Mouse (Mus musculus) ES-E14 (cell line): ENCODE data around the gene Adam23. TPM values are rescaled to one million over a fixed set of nuclear protein-coding genes. Genes with fewer than 3 reads are reported as not detected.

Source experiments
- DNase-seq: peaks from one replicate; pipeline ENCODE4 v3.0.0-alpha.2; 2013; ENCODE audit warnings: low read depth, low spot score
- H3K27ac ChIP-seq: 2 replicates; pipeline ENCODE4 v1.5.1; 2012; ENCODE audit warnings: low read depth, mild to moderate bottlenecking, low read length, moderate library complexity, mixed read lengths; ENCODE audit not compliant: poor library complexity, insufficient read depth, severe bottlenecking
- H3K36me3 ChIP-seq: 2 replicates; pipeline ENCODE4 v1.6.1; 2012; ENCODE audit warnings: mild to moderate bottlenecking, low read length, moderate library complexity, mixed read lengths; ENCODE audit not compliant: control insufficient read depth, poor library complexity, insufficient read depth, severe bottlenecking
- H3K4me1 ChIP-seq, 2 experiments: fragments of 150-350 bp in 1 of 2; sonication (generic) in 1 of 2; 2 replicates each; pipeline ENCODE4 v1.6.1; 2012; ENCODE audit warnings: low read length in 2 of 2, mild to moderate bottlenecking in 1 of 2, mixed read lengths in 1 of 2; ENCODE audit not compliant: control insufficient read depth in 2 of 2, insufficient read depth in 2 of 2, poor library complexity in 1 of 2
- H3K4me3 ChIP-seq, 2 experiments: fragments of 150-350 bp in 1 of 2; sonication (generic) in 1 of 2; 2 replicates each; pipeline ENCODE4 v1.5.1; 2012; ENCODE audit warnings: low read length in 2 of 2, low read depth in 1 of 2, mild to moderate bottlenecking in 1 of 2, mixed read lengths in 1 of 2; ENCODE audit not compliant: insufficient read depth in 1 of 2, poor library complexity in 1 of 2, severe bottlenecking in 1 of 2
- H3K9ac ChIP-seq: 2 replicates; pipeline ENCODE4 v1.6.1; 2012; ENCODE audit warnings: low read depth, mild to moderate bottlenecking, low read length, mixed read lengths; ENCODE audit not compliant: poor library complexity, insufficient read depth, severe bottlenecking
- H3K9me3 ChIP-seq: fragments of 150-350 bp; sonication (generic); 2 replicates; pipeline ENCODE4 v1.6.1; 2012; ENCODE audit warnings: low read depth, mild to moderate bottlenecking, low read length; ENCODE audit not compliant: control insufficient read depth, insufficient read depth
- CHD2 ChIP-seq: IDR thresholded peaks from 2 replicates; pipeline ENCODE4 v1.6.1; 2014; ENCODE audit warnings: mild to moderate bottlenecking, low read depth, low read length, inconsistent platforms
- HCFC1 ChIP-seq: IDR thresholded peaks from 2 replicates; pipeline ENCODE4 v1.6.1; 2012; ENCODE audit warnings: low read length, inconsistent platforms, borderline replicate concordance; ENCODE audit not compliant: insufficient read depth
- MAFK ChIP-seq: IDR thresholded peaks from 2 replicates; pipeline ENCODE4 v1.6.1; 2014; ENCODE audit warnings: mild to moderate bottlenecking, low read depth, low read length, inconsistent platforms; ENCODE audit not compliant: insufficient read depth
- ZC3H11A ChIP-seq: IDR thresholded peaks from 2 replicates; pipeline ENCODE4 v1.6.1; 2012; ENCODE audit warnings: low read depth, mild to moderate bottlenecking, inconsistent platforms, low read length, borderline replicate concordance
- ZNF384 ChIP-seq: IDR thresholded peaks from 2 replicates; pipeline ENCODE4 v1.6.1; 2012; ENCODE audit warnings: low read depth, low read length, inconsistent platforms
- in situ Hi-C, 2 experiments: fragments of 600-800 bp; cut with MboI; formaldehyde crosslinking; loops; one replicate each; pipeline ENCODE4 v1.15.1; 2025; ENCODE audit warnings: low sequenced_read_pairs in 2 of 2, inconsistent platforms in 1 of 2; ENCODE audit not compliant: unreplicated experiment in 2 of 2
- total RNA-seq: library from RNA; depleted of rRNA; stranded (reverse); fragments of 300-350 nt; gene quantifications from 2 replicates; pipeline ENCODE4 v1.2.3, GENCODE M21; 2012

Gene Adam23
- total RNA-seq, 1 experiment = 119 TPM

- Histone ChIP-seq H3K27ac (no peak overlapping the region), H3K36me3 (peaks cover 39% of the 10 kb centered on the region), H3K9me3 (no peaks in the 10 kb centered on the region), H3K9ac (no peak overlapping the region), H3K4me3 (no peak overlapping the region), H3K4me1 (no peaks in the 10 kb centered on the region)
- in situ Hi-C loops = no loop called here
- DNase-seq = no peak
- TF ChIP-seq HCFC1 (no peak), ZC3H11A (no peak), MAFK (no peak), ZNF384 (no peak), CHD2 (no peak)
Measured at GRCm38 (mm10) chr1:63572229-63572628, 126.5 kb downstream of the Adam23 start.

GRCm38 (mm10) chr1:63573432-63573831, 127.7 kb downstream of the Adam23 start:
- TF ChIP-seq MAFK (no peak), ZNF384 (no peak), CHD2 (no peak), HCFC1 (no peak), ZC3H11A (no peak)
- no peak for DNase-seq
- H3K4me3 ChIP-seq = no peak overlapping the region
- H3K27ac ChIP-seq = no peak overlapping the region
- in situ Hi-C loops = no loop called here
- no peaks in the 10 kb centered on the region for H3K4me1 ChIP-seq
- H3K9me3 ChIP-seq = no peaks in the 10 kb centered on the region
- peaks cover 32% of the 10 kb centered on the region for H3K36me3 ChIP-seq
- no peak overlapping the region for H3K9ac ChIP-seq

GRCm38 (mm10) chr1:63573864-63574611, 128.3 kb downstream of the Adam23 start:
- H3K4me1 ChIP-seq = no peaks in the 10 kb centered on the region
- H3K4me3 ChIP-seq = no peak overlapping the region
- H3K36me3 ChIP-seq = peaks cover 36% of the 10 kb centered on the region
- H3K9ac ChIP-seq = no peak overlapping the region
- H3K27ac ChIP-seq = no peak overlapping the region
- DNase-seq = no peak
- in situ Hi-C loops = no loop called here
- no peaks in the 10 kb centered on the region for H3K9me3 ChIP-seq
- TF ChIP-seq ZC3H11A = no peak
- TF ChIP-seq MAFK = no peak
- TF ChIP-seq HCFC1 = no peak
- TF ChIP-seq CHD2 = no peak
- no peak for TF ChIP-seq ZNF384

DNA sequence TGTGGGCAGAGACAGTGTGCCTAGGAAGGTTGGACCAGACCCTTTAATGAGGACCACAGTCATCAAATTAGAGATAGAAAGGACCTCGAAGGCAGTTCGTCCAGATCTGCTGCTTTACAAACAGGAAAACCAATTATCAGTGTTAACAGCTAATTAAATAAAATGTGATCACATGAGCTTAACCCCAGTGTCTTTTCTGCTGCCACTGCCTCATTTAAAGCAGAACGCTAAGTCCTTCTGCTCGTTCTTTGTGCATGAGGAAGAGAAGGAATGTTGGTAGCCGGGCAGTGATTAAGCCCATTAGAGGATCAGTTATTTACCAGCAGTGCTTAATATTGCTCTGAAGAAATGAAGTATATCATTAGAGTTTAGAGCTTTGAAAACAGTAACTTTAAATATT, 131.1 kb downstream of the Adam23 start:
- in situ Hi-C loops = no loop called here
- no peak for TF ChIP-seq ZC3H11A
- TF ChIP-seq CHD2 = no peak
- no peak for TF ChIP-seq MAFK
- no peak for TF ChIP-seq HCFC1
- no peak for TF ChIP-seq ZNF384
- Histone ChIP-seq H3K4me1 (no peaks in the 10 kb centered on the region), H3K27ac (no peak overlapping the region), H3K9me3 (no peaks in the 10 kb centered on the region), H3K9ac (no peak overlapping the region), H3K4me3 (no peak overlapping the region), H3K36me3 (peaks cover 37% of the 10 kb centered on the region)
- DNase-seq = no peak
